8 mouse cellular contexts compared by ENCODE assay signal in the genomic region with DNA sequence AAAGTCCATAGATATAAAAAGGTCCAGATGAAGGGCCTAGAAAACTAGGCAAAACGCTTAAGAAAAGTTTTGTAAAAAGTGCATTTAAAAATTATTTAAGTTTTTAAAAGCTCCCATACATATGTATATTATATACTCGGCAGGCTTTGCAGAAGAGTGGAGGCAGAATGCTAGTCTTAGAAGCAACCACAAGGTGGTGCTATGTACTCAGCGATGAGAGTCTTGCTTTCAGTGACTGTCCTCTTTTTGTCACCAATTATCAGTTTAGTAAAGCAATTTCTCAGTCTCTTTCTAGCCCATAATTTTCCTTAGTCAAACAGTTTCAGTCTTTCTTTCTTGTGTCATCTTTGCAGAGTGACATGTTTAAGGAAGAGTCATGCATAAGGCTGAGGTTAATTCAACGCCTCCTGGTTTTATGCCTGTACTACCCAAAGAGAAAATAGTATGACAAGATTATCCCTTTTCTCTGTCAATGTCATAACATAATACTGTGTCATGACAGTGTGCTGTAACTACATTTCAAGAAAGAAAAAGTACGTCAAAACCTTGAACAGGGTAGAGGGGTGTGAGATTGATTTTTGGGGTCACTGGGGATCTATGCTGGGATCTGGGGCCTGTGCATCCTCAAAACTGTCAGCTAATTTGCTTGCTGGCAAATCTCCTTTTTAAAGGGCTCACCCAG. TPM values are rescaled to one million over a fixed set of nuclear protein-coding genes. Genes with fewer than 3 reads are reported as not detected.
DNase-seq lines count a peak whose midpoint lies in the region; ATAC-seq lines count a peak whose summit lies in the region.

No protein-coding gene starts in this region.

- intact Hi-C loops in heart, postnatal 14 days (cut with DNase I) = loop anchor here (1.0 to 5.0 kb wide), 3 partner anchors 123 to 1344 kb away; no protein-coding TSS in a partner anchor

- DNase-seq in gastrocnemius, adult 18-20 months (ENCODE audit: low spot score) = peak; percentile 52
- no peak for DNase-seq in gastrocnemius, postnatal 25 days
- DNase-seq in ES-CJ7 (ENCODE audit: low read depth, low spot score) = peak; percentile 38
- peak; percentile 20 for DNase-seq in cerebellum, adult 9-11 months
- DNase-seq in heart, postnatal 14 days = peak; percentile 44 to 62
- peak; percentile 32 for DNase-seq in layer of hippocampus, adult 9-11 months
- DNase-seq in ovary, adult 18-20 months (ENCODE audit: low spot score) = no peak

- peak; percentile 80 for ATAC-seq in midbrain, embryonic 12.5 days (ENCODE audit: low FRiP score, low read depth)

- H3K9ac ChIP-seq in midbrain, embryonic 12.5 days (replicated peaks) = no peak overlapping the region

- no peaks in the 10 kb centered on the region for H3K9me3 ChIP-seq in midbrain, embryonic 12.5 days

- WGBS in midbrain, embryonic 12.5 days = 32% methylated on average over 5 of the region's 5 CpGs

- H3K4me3 ChIP-seq in midbrain, embryonic 12.5 days = no peak overlapping the region

- no peaks in the 10 kb centered on the region for H3K27me3 ChIP-seq in midbrain, embryonic 12.5 days

- no peak overlapping the region for H3K4me2 ChIP-seq in midbrain, embryonic 12.5 days (replicated peaks)

- H3K36me3 ChIP-seq in midbrain, embryonic 12.5 days = no peaks in the 10 kb centered on the region

- H3K27ac ChIP-seq in midbrain, embryonic 12.5 days (replicated peaks) = no peak overlapping the region

- no peaks in the 10 kb centered on the region for H3K4me1 ChIP-seq in midbrain, embryonic 12.5 days

RNA-seq across cellular contexts. Expression of a gene that starts 12.7 kb away (rescaled TPM):
- 1 to 10 TPM; 1.2 to 3.3 TPM for total RNA-seq in gastrocnemius, adult 18-20 months (2021)
- 10 to 100 TPM; 13.7 to 16.9 TPM for total RNA-seq in gastrocnemius, postnatal 25 days (2021)
- 100 to 1,000 TPM in 1 of 2 experiments, 10 to 100 TPM in 1; 93.4 to 104 TPM for total RNA-seq in heart, postnatal 14 days (2021)
- polyA plus RNA-seq in midbrain, embryonic 12.5 days (2016; fragmentation: Nextera tagmentation; extraction: Ambion mirVana) = 32.9 and 33.8 TPM in 2 replicates

Comparison
In these comparisons a context has a peak if more than half of its experiments do, and no peak if none do; other contexts are left out.
1. DNase-seq: peak in gastrocnemius, adult 18-20 months (single experiment), ES-CJ7 (single experiment), cerebellum, adult 9-11 months (single experiment), heart, postnatal 14 days (2 of 2) and layer of hippocampus, adult 9-11 months (single experiment); none in gastrocnemius, postnatal 25 days (single experiment) and ovary, adult 18-20 months (single experiment).
2. RNA of a gene that starts 12.7 kb away (total RNA-seq): 93.4 to 104 TPM in heart, postnatal 14 days; 13.7 to 16.9 TPM in gastrocnemius, postnatal 25 days and 1.2 to 3.3 TPM in gastrocnemius, adult 18-20 months; every median in the first group is over 4 times any median in the second.